Mouse (Mus musculus) gonadal fat pad, adult 2 months (tissue): ENCODE data around the gene Tmem106a. TPM values are rescaled to one million over a fixed set of nuclear protein-coding genes. Genes with fewer than 3 reads are reported as not detected.
"Not testable (repeated sequence)": the region's sequence is repeated elsewhere in the genome, so short reads cannot be mapped to it uniquely, and the experiment has no call there.

ENCODE experiments used
- DNase-seq: peaks from one replicate; pipeline ENCODE4 v3.0.0-alpha.2; 2012; ENCODE audit warnings: low read depth
- polyA plus RNA-seq: library from polyadenylated mRNA; depleted of rRNA; stranded (reverse); fragments of >200 nt; gene quantifications from 2 replicates; pipeline ENCODE4 v1.2.3, GENCODE M21; 2012

Tmem106a gene
- polyA plus RNA-seq, 1 experiment = 71.6 TPM

GRCm38 (mm10) chr11:101599156-101599555, 17.1 kb downstream of the Tmem106a start, which contains the start of gene Gm11634:
Gm11634 (minus strand) TSS chr11:101599256.
- no peak for DNase-seq

- no peak for DNase-seq
Observed at GRCm38 (mm10) chr11:101602491-101602890, 20.4 kb downstream of the Tmem106a start.

- no peak for DNase-seq
Observed at GRCm38 (mm10) chr11:101604116-101604515, 22.1 kb downstream of the Tmem106a start.

GRCm38 (mm10) chr11:101604531-101605453, 22.8 kb downstream of the Tmem106a start:
- DNase-seq = not testable (repeated sequence)

- not testable (repeated sequence) for DNase-seq
Observed at GRCm38 (mm10) chr11:101607134-101607533, 25.1 kb downstream of the Tmem106a start.

GRCm38 (mm10) chr11:101610445-101610844, 28.4 kb downstream of the Tmem106a start:
- no peak for DNase-seq

GRCm38 (mm10) chr11:101613596-101613995, 31.6 kb downstream of the Tmem106a start:
- no peak for DNase-seq

GRCm38 (mm10) chr11:101614116-101614515, 32.1 kb downstream of the Tmem106a start:
- no peak for DNase-seq

- DNase-seq = no peak
Observed at GRCm38 (mm10) chr11:101615380-101615779, 33.3 kb downstream of the Tmem106a start.

GRCm38 (mm10) chr11:101616104-101616503, 34.1 kb downstream of the Tmem106a start:
- DNase-seq = no peak

- no peak for DNase-seq
Observed at GRCm38 (mm10) chr11:101616948-101617767, 35.1 kb downstream of the Tmem106a start.

GRCm38 (mm10) chr11:101617849-101618248, 35.8 kb downstream of the Tmem106a start:
- DNase-seq = no peak

GRCm38 (mm10) chr11:101618596-101618995, 36.6 kb downstream of the Tmem106a start:
- DNase-seq = peak; percentile 59

- not testable (repeated sequence) for DNase-seq
Observed at GRCm38 (mm10) chr11:101620022-101620655, 38.1 kb downstream of the Tmem106a start.

GRCm38 (mm10) chr11:101626649-101626994, 44.6 kb downstream of the Tmem106a start:
- DNase-seq = no peak

- DNase-seq = peak; percentile 77
Observed at GRCm38 (mm10) chr11:101626995-101627856, 45.2 kb downstream of the Tmem106a start, which contains the start of gene Rdm1. Rdm1 (plus strand) TSS chr11:101627195.

- no peak for DNase-seq
Observed at GRCm38 (mm10) chr11:101627857-101628559, 46.0 kb downstream of the Tmem106a start.

GRCm38 (mm10) chr11:101628733-101629417, 46.8 kb downstream of the Tmem106a start:
- not testable (repeated sequence) for DNase-seq

GRCm38 (mm10) chr11:101635660-101636059, 53.6 kb downstream of the Tmem106a start:
- DNase-seq = no peak

- no peak for DNase-seq
Observed at GRCm38 (mm10) chr11:101639761-101640160, 57.7 kb downstream of the Tmem106a start.
